Mouse (Mus musculus): ENCODE measurements around the gene Cdk14. TPM values are rescaled to one million over a fixed set of nuclear protein-coding genes. Genes with fewer than 3 reads are reported as not detected.

Gene Cdk14
- polyA plus RNA-seq, 1 experiment from 2014 or later: 25.5 TPM

DNA sequence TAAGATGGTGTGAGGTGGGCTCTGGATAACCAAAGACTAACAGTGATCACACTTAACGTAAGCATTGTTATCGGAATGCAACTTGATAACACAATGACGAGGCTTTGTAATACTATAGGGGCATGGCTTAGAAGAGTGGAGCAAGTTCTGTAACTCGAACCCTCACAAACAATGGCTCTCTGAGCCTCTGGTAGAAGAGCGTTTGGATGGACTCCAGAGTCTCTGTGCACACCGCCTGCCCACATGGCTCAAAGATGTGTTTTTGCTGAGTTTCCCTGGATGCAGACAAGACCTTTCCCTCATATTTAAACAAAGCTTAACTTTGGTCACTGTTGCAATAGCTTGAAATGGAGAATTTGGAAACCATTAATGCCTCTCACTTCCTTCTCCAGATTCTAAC is 145.8 kb downstream of the Cdk14 start:
- 71% methylated on average over 6 of the region's 6 CpGs for WGBS
- no peak for DNase-seq (ENCODE audit: low spot score)
- no peak overlapping the region for H3K27ac ChIP-seq (ENCODE audit: low read depth)
- H3K4me2 ChIP-seq (ENCODE audit: low read length): no peak overlapping the region
- ATAC-seq (replicated peaks; ENCODE audit: low FRiP score, low TSS enrichment, low read depth): no peak
- H3K9me3 ChIP-seq (ENCODE audit: control insufficient read depth, low read length): no peaks in the 10 kb centered on the region
- no peak overlapping the region for H3K4me3 ChIP-seq (ENCODE audit: low read depth, low read length)
- H3K36me3 ChIP-seq (ENCODE audit: control insufficient read depth, insufficient read depth, low read length): no peaks in the 10 kb centered on the region
- H3K9ac ChIP-seq (ENCODE audit: low read length): no peak overlapping the region
- H3K4me1 ChIP-seq (replicated peaks; ENCODE audit: control insufficient read depth, insufficient read depth, low read length): no peaks in the 10 kb centered on the region
- H3K27me3 ChIP-seq (replicated peaks; ENCODE audit: control insufficient read depth, insufficient read depth, low read length): no peaks in the 10 kb centered on the region

DNA sequence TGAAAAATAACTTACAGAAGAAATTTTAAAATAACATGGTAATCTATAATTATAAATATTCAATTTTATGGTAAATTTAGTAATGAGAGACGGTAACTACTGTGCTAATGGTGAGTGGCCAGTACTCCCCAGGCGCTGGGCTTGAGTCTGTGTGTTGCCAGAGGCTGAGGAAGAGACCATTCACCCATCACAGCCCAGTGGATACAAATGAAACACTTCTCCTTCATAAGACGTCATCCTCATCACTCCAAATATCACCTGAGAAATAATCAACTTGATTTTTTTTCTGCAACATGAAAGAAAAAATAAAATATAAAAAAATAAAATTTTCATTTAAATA is 153.4 kb downstream of the Cdk14 start:
- Histone ChIP-seq H3K27me3 (replicated peaks; ENCODE audit: control insufficient read depth, insufficient read depth, low read length) (no peaks in the 10 kb centered on the region), H3K4me1 (replicated peaks; ENCODE audit: control insufficient read depth, insufficient read depth, low read length) (peaks cover 23% of the 10 kb centered on the region), H3K9me3 (ENCODE audit: control insufficient read depth, low read length) (no peaks in the 10 kb centered on the region), H3K36me3 (ENCODE audit: control insufficient read depth, insufficient read depth, low read length) (no peaks in the 10 kb centered on the region), H3K4me2 (ENCODE audit: low read length) (no peak overlapping the region), H3K4me3 (ENCODE audit: low read depth, low read length) (no peak overlapping the region), H3K27ac (ENCODE audit: low read depth) (no peak overlapping the region), H3K9ac (ENCODE audit: low read length) (no peak overlapping the region)
- DNase-seq (ENCODE audit: low spot score) (no peak), ATAC-seq (replicated peaks; ENCODE audit: low FRiP score, low TSS enrichment, low read depth) (no peak)
- 79% methylated on average over 3 of the region's 3 CpGs for WGBS

DNA sequence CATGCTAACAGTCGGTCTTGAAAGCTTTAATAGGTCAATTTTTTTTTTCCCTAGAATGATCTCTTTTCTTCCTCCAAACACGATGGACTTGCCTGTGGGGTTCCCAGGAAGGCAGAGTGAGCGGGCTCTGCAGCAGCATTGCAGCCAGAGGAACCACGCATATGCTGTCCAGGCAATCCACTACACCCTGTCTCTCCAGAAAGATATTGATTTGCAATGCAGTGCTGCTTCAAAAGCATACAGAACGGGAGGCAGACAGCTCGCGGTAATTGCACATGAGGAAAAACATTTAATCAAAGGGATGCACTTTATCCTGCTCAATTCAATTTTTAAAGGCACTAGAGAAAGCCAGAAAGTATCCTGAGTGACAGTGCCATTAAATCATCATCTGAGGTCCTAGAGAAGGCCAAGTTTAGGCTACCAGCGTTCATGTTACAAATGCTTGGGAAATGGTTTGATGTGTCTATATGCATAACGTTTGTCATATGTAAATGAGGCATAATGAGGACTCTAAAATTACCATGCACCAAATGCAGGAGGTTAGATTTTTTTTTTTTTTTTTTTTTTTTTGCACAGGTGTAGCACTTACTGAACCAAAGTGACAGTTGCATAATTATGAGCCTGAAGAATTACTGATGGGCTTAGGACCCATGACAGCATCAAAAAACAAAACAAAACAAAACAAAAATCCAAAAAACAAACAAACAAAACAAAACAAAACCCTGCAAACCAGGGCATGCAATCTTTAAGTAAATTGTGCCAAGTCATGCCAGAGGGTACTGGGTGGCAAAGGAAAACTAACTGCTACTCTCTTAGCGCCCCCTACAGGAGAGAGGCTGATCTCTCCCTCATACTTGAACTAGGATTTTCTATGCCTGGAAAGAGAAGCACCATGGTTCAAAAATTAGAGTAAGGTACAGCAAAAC is 154.0 kb downstream of the Cdk14 start:
- Histone ChIP-seq H3K4me2 (ENCODE audit: low read length) (peak overlapping the region; percentile 26), H3K4me3 (ENCODE audit: low read depth, low read length) (no peak overlapping the region), H3K36me3 (ENCODE audit: control insufficient read depth, insufficient read depth, low read length) (no peaks in the 10 kb centered on the region), H3K27ac (ENCODE audit: low read depth) (no peak overlapping the region), H3K9me3 (ENCODE audit: control insufficient read depth, low read length) (no peaks in the 10 kb centered on the region), H3K27me3 (replicated peaks; ENCODE audit: control insufficient read depth, insufficient read depth, low read length) (no peaks in the 10 kb centered on the region), H3K9ac (ENCODE audit: low read length) (no peak overlapping the region), H3K4me1 (replicated peaks; ENCODE audit: control insufficient read depth, insufficient read depth, low read length) (peaks cover 29% of the 10 kb centered on the region)
- 14% methylated on average over 10 of the region's 10 CpGs for WGBS
- DNase-seq (ENCODE audit: low spot score) (no peak), ATAC-seq (replicated peaks; ENCODE audit: low FRiP score, low TSS enrichment, low read depth) (no peak; the same call in 1 of the 2 replicates)

DNA sequence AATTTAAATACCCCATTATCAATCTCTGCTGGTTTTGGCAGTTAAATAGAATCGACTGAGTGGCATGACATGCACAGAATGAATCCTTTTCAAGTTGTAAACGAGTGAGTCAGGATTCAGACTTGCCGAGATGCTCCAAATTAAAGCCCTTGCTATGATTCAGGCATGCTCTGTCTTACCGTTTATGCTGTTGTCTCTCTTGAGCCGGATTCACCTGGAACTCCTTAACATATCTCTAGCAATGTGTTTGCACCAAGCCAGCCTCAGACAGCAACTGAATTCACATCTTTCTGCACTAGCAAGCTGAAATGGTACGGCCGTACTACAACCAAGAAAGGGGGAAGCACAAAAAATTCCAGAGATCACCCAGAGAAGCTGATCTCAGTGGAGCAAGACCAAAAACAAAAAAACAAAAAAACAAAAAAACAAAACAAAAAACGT is 154.7 kb downstream of the Cdk14 start:
- no peak overlapping the region for H3K9ac ChIP-seq (ENCODE audit: low read length)
- H3K4me2 ChIP-seq (ENCODE audit: low read length): peak overlapping the region; percentile 26
- no peaks in the 10 kb centered on the region for H3K27me3 ChIP-seq (replicated peaks; ENCODE audit: control insufficient read depth, insufficient read depth, low read length)
- ATAC-seq (replicated peaks; ENCODE audit: low FRiP score, low TSS enrichment, low read depth) (no peak), DNase-seq (ENCODE audit: low spot score) (no peak)
- peaks cover 34% of the 10 kb centered on the region for H3K4me1 ChIP-seq (replicated peaks; ENCODE audit: control insufficient read depth, insufficient read depth, low read length)
- 18% methylated on average over 8 of the region's 8 CpGs for WGBS
- H3K27ac ChIP-seq (ENCODE audit: low read depth): no peak overlapping the region
- H3K9me3 ChIP-seq (ENCODE audit: control insufficient read depth, low read length): no peaks in the 10 kb centered on the region
- H3K36me3 ChIP-seq (ENCODE audit: control insufficient read depth, insufficient read depth, low read length): no peaks in the 10 kb centered on the region
- no peak overlapping the region for H3K4me3 ChIP-seq (ENCODE audit: low read depth, low read length)

DNA sequence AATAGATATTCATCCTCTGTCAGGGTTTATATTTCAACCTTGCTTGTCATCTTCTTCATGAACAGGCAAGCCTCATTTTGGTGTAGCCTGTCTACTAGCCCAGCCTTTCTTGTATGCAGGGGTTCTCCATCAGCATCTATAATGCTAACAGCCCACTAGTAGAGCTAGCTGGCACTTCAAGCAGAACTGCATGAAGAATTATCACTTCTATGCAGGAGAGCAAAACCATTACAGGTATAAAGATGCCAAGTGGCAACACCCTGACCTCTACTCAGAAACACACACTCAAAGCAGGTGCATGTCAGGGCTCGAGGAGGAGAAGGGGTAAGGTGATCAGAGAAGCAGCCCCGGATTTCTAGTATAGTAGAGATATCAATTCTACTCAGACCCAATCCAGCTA is 155.4 kb downstream of the Cdk14 start:
- no peaks in the 10 kb centered on the region for H3K36me3 ChIP-seq (ENCODE audit: control insufficient read depth, insufficient read depth, low read length)
- 64% methylated on average over 2 of the region's 2 CpGs for WGBS
- no peaks in the 10 kb centered on the region for H3K27me3 ChIP-seq (replicated peaks; ENCODE audit: control insufficient read depth, insufficient read depth, low read length)
- H3K4me3 ChIP-seq (ENCODE audit: low read depth, low read length): no peak overlapping the region
- H3K27ac ChIP-seq (ENCODE audit: low read depth): no peak overlapping the region
- no peaks in the 10 kb centered on the region for H3K9me3 ChIP-seq (ENCODE audit: control insufficient read depth, low read length)
- peaks cover 37% of the 10 kb centered on the region for H3K4me1 ChIP-seq (replicated peaks; ENCODE audit: control insufficient read depth, insufficient read depth, low read length)
- DNase-seq (ENCODE audit: low spot score) (no peak), ATAC-seq (replicated peaks; ENCODE audit: low FRiP score, low TSS enrichment, low read depth) (no peak)
- H3K9ac ChIP-seq (ENCODE audit: low read length): no peak overlapping the region
- H3K4me2 ChIP-seq (ENCODE audit: low read length): no peak overlapping the region

DNA sequence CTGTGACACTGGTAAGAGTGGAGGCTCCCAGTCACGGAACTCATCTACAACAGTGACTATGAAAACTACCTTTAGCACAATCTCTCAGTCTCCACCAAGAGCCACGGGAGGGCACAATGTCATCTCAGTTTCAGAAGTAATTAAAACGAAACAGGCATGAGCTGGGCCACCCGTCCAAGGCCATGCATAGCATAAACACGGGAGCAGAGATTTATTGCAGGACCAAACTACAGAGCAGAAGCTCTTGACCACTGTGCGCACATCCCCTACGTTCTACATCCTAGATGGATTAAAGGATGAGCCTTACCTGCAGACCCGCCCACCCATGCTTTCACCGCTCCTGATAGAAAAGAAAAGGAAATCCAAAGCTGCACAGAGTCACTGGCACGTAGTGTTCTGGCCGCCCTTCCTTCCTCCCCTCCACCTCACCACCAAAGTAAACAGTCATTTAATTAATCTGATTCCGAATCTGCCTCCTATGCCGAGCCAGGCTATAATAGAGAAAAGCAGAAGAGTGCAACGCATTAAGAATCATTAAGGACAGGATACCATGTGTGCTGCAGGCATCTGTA is 158.3 kb downstream of the Cdk14 start:
- Histone ChIP-seq H3K4me1 (replicated peaks; ENCODE audit: control insufficient read depth, insufficient read depth, low read length) (peaks cover 37% of the 10 kb centered on the region), H3K4me3 (ENCODE audit: low read depth, low read length) (no peak overlapping the region), H3K9me3 (ENCODE audit: control insufficient read depth, low read length) (no peaks in the 10 kb centered on the region), H3K4me2 (ENCODE audit: low read length) (peak overlapping the region; percentile 35), H3K9ac (ENCODE audit: low read length) (no peak overlapping the region), H3K27ac (ENCODE audit: low read depth) (no peak overlapping the region), H3K27me3 (replicated peaks; ENCODE audit: control insufficient read depth, insufficient read depth, low read length) (no peaks in the 10 kb centered on the region), H3K36me3 (ENCODE audit: control insufficient read depth, insufficient read depth, low read length) (no peaks in the 10 kb centered on the region)
- no peak for DNase-seq (ENCODE audit: low spot score)
- ATAC-seq (replicated peaks; ENCODE audit: low FRiP score, low TSS enrichment, low read depth): no peak; the same call in 1 of the 2 replicates
- WGBS: 11% methylated on average over 14 of the region's 14 CpGs

DNA sequence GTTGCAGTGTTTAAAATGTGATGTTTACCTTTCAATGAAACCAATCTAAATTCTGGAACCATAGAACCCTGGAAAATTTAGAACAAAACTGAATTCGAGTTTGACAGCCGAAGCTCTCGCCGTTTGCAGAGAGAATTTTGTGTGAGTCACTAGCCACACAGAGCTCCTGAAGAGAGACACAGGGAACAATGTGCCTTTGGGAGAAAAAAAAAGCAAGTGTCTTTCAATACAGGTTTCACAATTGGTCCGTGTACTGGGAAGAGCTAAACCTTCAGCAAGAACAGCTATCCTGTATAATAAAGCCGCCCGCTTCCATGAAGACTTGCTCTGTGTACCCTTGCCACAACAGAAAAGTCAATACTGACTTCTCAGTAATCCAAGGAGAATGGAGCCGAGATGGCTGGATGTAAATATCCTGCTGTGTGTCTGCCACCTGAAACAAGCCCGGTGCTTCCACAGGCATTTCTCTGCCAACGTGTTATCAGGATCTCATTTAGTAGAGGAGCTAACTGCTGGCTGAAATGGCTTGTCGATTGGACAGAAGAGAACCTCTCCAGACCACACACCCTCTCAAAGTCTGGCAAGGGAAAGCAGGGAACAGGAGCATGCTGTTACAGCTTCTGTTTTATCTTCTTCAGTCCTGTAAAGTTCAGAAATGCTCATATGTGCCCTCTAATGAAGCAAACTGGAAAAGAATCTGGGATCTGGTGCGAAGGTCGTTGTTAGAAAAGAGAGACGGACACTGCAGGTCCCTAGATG is 159.0 kb downstream of the Cdk14 start:
- Histone ChIP-seq H3K4me2 (ENCODE audit: low read length) (peak overlapping the region; percentile 35), H3K9ac (ENCODE audit: low read length) (no peak overlapping the region), H3K4me1 (replicated peaks; ENCODE audit: control insufficient read depth, insufficient read depth, low read length) (peaks cover 33% of the 10 kb centered on the region), H3K27me3 (replicated peaks; ENCODE audit: control insufficient read depth, insufficient read depth, low read length) (no peaks in the 10 kb centered on the region), H3K9me3 (ENCODE audit: control insufficient read depth, low read length) (no peaks in the 10 kb centered on the region), H3K36me3 (ENCODE audit: control insufficient read depth, insufficient read depth, low read length) (no peaks in the 10 kb centered on the region), H3K27ac (ENCODE audit: low read depth) (no peak overlapping the region), H3K4me3 (ENCODE audit: low read depth, low read length) (no peak overlapping the region)
- DNase-seq (ENCODE audit: low spot score) (no peak), ATAC-seq (replicated peaks; ENCODE audit: low FRiP score, low TSS enrichment, low read depth) (no peak)
- 41% methylated on average over 14 of the region's 14 CpGs for WGBS

DNA sequence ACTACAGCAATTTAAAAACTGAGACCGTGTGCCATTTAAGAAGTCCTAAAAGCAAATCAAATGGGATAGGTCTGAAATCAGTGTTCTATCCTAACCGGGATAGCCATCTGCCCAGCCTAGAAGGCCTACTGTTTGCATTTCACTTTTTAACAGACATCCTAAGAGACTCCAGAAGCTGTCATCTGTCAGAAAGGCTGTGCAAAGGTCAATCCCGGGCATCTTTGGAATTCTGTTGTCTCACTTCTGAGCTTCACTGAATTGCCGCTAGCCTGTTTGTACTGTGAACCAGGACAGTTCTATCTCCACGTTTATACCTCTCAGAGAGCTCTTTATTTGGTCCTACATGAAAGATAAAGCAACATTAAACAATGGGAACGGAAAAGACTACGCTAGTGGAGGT is 159.8 kb downstream of the Cdk14 start:
- 39% methylated on average over 7 of the region's 7 CpGs for WGBS
- Histone ChIP-seq H3K9me3 (ENCODE audit: control insufficient read depth, low read length) (no peaks in the 10 kb centered on the region), H3K4me2 (ENCODE audit: low read length) (no peak overlapping the region), H3K4me3 (ENCODE audit: low read depth, low read length) (no peak overlapping the region), H3K27me3 (replicated peaks; ENCODE audit: control insufficient read depth, insufficient read depth, low read length) (no peaks in the 10 kb centered on the region), H3K36me3 (ENCODE audit: control insufficient read depth, insufficient read depth, low read length) (no peaks in the 10 kb centered on the region), H3K9ac (ENCODE audit: low read length) (no peak overlapping the region), H3K4me1 (replicated peaks; ENCODE audit: control insufficient read depth, insufficient read depth, low read length) (peaks cover 31% of the 10 kb centered on the region), H3K27ac (ENCODE audit: low read depth) (no peak overlapping the region)
- DNase-seq (ENCODE audit: low spot score): no peak
- ATAC-seq (replicated peaks; ENCODE audit: low FRiP score, low TSS enrichment, low read depth): no peak
